Mouse (Mus musculus) liver, embryonic 14.5 days (tissue): ENCODE measurements at regions not wholly inside any gene's neighbourhood (a gene's known extent, or its start where the extent isn't known, plus 50 kb on each side); places are given as distances from the start of the nearest gene placed in this dataset.
A peak's percentile ranks its signal among the peaks of the same experiment; 100 is the strongest.

Experiments
- ATAC-seq: fragments of 200-750 bp; cut with Nextera tagmentation; 2 replicates; pipeline ENCODE4 v1.8.0; 2017; ENCODE audit warnings: moderate number of reproducible peaks, mild to moderate bottlenecking, moderate library complexity; ENCODE audit not compliant: insufficient read depth
- DNase-seq, 3 experiments: peaks; one replicate each; pipeline ENCODE4 v3.0.0-alpha.2; 2012 to 2013; ENCODE audit warnings: low read depth in 3 of 3, low spot score in 3 of 3
- H3K27ac ChIP-seq: fragments of 300-500 bp; sonication (generic); 2 replicates; pipeline ENCODE4 v1.5.1; 2014; ENCODE audit warnings: moderate library complexity, mild to moderate bottlenecking, control low read depth, inconsistent platforms
- H3K27me3 ChIP-seq: fragments of 300-500 bp; sonication (generic); 2 replicates; pipeline ENCODE4 v1.6.1; 2014; ENCODE audit warnings: mild to moderate bottlenecking, low read length, moderate library complexity; ENCODE audit not compliant: control insufficient read depth, insufficient read depth
- H3K36me3 ChIP-seq: fragments of 300-500 bp; sonication (generic); replicated peaks from 2 replicates; pipeline ENCODE4 v1.6.1; 2014; ENCODE audit warnings: low read depth; ENCODE audit not compliant: control insufficient read depth, insufficient read depth
- H3K4me1 ChIP-seq, 2 experiments: fragments of 200-500 bp in 1 of 2; fragments of 300-500 bp in 1 of 2; sonication (generic) in 1 of 2; replicated peaks; 2 replicates each; pipeline ENCODE4 v1.6.1; 2012 to 2014; ENCODE audit warnings: antibody characterized with exemption in 1 of 2, inconsistent platforms in 1 of 2, low read length in 1 of 2; ENCODE audit not compliant: control insufficient read depth in 2 of 2, insufficient read depth in 2 of 2
- H3K4me2 ChIP-seq: fragments of 300-500 bp; sonication (generic); 2 replicates; pipeline ENCODE4 v1.6.1; 2014; ENCODE audit warnings: low read depth, mild to moderate bottlenecking, control low read depth, moderate library complexity
- H3K4me3 ChIP-seq, 2 experiments: fragments of 200-500 bp in 1 of 2; fragments of 300-500 bp in 1 of 2; sonication (generic) in 1 of 2; 2 replicates each; pipeline ENCODE4 v1.5.1; 2012 to 2014; ENCODE audit warnings: low read depth in 2 of 2, low read length in 2 of 2, mild to moderate bottlenecking in 2 of 2, control low read depth in 1 of 2, inconsistent platforms in 1 of 2, moderate library complexity in 1 of 2; ENCODE audit not compliant: insufficient read depth in 1 of 2
- H3K9ac ChIP-seq: fragments of 300-500 bp; sonication (generic); replicated peaks from 2 replicates; pipeline ENCODE4 v1.6.1; 2014; ENCODE audit warnings: mild to moderate bottlenecking, control low read depth, moderate library complexity
- H3K9me3 ChIP-seq: fragments of 300-500 bp; sonication (generic); 2 replicates; pipeline ENCODE4 v1.6.1; 2016; ENCODE audit warnings: low read length, mixed read lengths; ENCODE audit not compliant: control insufficient read depth
- CTCF ChIP-seq: IDR thresholded peaks from 2 replicates; pipeline ENCODE4 v1.5.1; 2016; ENCODE audit warnings: antibody characterized with exemption, low read depth, control low read depth
- EP300 ChIP-seq: IDR thresholded peaks from 2 replicates; pipeline ENCODE4 v1.6.1; 2016; ENCODE audit warnings: antibody characterized with exemption, low read depth
- WGBS: fragments of 180-500 bp; shearing (Covaris S2); extraction: QIAGEN DNeasy Blood & Tissue Kit; methylation state at CpG from one replicate; pipeline ENCODE4 v1.1.7; 2014; ENCODE audit not compliant: insufficient replicate concordance; 5-methylcytosine and 5-hydroxymethylcytosine counted together

DNA sequence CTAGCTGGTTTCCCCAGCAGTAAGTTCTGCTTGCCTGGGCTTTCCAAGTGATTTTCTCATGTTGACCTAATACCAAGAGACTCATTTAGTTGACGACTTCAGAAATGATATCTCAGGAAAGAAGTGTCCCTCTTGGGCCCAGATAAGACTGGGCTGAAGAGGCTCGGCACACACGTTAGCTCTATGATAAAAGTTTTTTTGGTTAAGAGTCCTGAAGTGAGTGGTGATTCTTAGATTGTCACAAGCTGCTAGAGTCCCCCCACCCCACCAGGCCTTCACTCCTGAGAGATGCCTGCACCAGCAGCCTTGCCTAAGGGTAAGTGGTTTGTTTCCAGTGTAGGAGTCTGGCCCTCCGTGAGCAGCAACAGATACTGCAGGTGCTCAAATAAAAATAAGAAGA lies 169.4 kb downstream of the Maf start:
- Histone ChIP-seq H3K9me3 (no peaks in the 10 kb centered on the region), H3K4me1 (peaks cover 0 to 7% of the 10 kb centered on the region in 2 experiments; a peak in 1 of 4 replicates), H3K27ac (no peak overlapping the region), H3K27me3 (no peaks in the 10 kb centered on the region), H3K4me2 (no peak overlapping the region), H3K9ac (no peak overlapping the region), H3K36me3 (no peaks in the 10 kb centered on the region), H3K4me3 (no peak overlapping the region)
- no peak for DNase-seq
- ATAC-seq, result peak; percentile 55; the same call in 1 of the 2 replicates
- no peak for TF ChIP-seq EP300
- TF ChIP-seq CTCF, result no peak
- 11% methylated on average over 4 of the region's 4 CpGs for WGBS

DNA sequence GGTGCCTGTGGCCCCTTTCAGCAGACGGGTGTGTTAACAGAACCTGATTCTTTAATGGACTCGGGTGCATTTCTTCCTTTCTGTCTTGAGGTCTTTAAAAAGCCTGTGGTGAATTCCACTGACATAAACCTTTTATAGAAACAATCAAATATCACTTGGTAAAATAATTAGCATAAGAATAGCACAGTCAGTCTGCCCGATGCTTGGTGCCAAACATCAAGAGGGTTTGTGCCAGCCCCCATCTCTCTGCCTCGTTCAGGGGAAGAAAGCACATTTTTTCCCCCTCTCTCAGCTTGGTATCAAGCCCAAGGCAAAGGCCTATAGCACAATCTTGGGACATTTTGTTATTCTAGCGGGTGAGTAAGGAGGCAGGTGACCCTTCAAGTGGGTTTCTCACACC lies 169.8 kb downstream of the Maf start:
- Histone ChIP-seq H3K27me3 (no peaks in the 10 kb centered on the region), H3K36me3 (no peaks in the 10 kb centered on the region), H3K9ac (no peak overlapping the region), H3K4me3 (no peak overlapping the region), H3K27ac (no peak overlapping the region), H3K4me1 (peaks cover 0 to 7% of the 10 kb centered on the region in 2 experiments; a peak in 1 of 4 replicates), H3K9me3 (no peaks in the 10 kb centered on the region), H3K4me2 (no peak overlapping the region)
- DNase-seq (no peak), ATAC-seq (no peak)
- TF ChIP-seq EP300 (no peak), CTCF (no peak)
- 49% methylated on average over 5 of the region's 5 CpGs for WGBS

DNA sequence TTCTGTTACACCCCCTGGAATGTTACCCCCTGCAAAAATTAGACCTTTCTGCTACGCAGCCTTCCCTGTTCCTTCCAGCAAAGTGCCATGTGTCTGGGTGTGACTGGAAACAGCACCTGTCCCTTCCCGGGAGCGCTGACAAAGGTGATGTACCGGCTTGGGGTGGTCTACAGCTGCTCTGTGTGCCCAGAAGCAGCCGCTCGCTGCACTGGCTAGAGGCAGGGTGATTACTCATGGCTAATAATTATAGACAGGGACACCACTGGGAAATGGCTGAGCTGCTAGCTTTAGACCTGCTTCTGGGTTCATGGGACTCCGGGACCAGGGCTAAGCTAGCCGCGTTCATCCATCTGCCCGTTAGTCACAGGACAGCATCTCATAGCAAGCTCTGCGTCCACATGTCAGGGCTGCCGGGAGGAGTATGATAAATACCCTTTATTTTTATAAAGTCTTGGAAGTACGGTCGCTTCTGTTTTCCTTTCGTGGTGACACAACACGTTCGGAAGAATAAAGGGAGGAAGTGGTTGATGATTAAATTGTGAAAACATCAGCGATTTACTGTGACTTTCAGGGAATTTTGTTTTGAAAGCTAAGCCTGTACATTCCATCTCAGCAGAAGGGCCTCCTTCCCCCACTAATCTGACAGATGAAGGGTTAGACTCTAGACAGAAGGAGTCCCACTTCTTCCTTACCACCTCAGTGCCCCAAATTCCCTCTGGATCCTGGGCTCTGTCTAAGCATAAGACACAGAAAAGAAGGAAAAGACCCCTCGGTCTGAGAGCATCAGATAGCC lies 170.8 kb downstream of the Maf start:
- Histone ChIP-seq H3K9me3 (no peaks in the 10 kb centered on the region), H3K27me3 (no peaks in the 10 kb centered on the region), H3K4me1 (peaks cover 0 to 7% of the 10 kb centered on the region in 2 experiments; a peak in 1 of 4 replicates), H3K4me2 (no peak overlapping the region), H3K4me3 (no peak overlapping the region), H3K27ac (no peak overlapping the region), H3K36me3 (no peaks in the 10 kb centered on the region), H3K9ac (no peak overlapping the region)
- 40% methylated on average over 19 of the region's 19 CpGs for WGBS
- DNase-seq (no peak), ATAC-seq (no peak)
- TF ChIP-seq CTCF (no peak), EP300 (no peak)

DNA sequence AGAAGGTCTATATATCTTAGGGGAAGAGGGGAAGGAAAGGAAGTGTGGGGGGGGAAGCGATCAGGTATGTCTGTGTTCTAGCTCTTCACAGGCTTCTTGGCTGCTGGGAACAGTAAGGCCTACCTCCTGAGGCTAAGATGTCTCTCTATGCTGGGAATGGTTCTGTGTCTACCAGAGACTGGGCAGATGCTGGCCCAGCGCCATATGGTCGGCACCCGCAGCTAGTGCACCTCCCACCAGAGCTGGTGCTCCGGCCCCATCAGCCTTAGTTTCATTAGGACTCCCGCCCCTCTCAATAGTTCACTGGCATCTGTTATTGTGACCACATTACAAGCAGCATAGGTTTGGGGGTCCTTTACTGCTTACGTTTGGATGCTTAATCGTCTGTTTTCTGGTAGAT lies 171.6 kb downstream of the Maf start:
- ATAC-seq (no peak), DNase-seq (no peak)
- H3K4me2 ChIP-seq, result no peak overlapping the region
- no peaks in the 10 kb centered on the region for H3K9me3 ChIP-seq
- H3K36me3 ChIP-seq, result no peaks in the 10 kb centered on the region
- peaks cover 0 to 7% of the 10 kb centered on the region in 2 experiments; a peak in 1 of 4 replicates for H3K4me1 ChIP-seq
- WGBS, result 63% methylated on average over 8 of the region's 8 CpGs
- no peak overlapping the region for H3K4me3 ChIP-seq
- TF ChIP-seq EP300 (no peak), CTCF (no peak)
- no peaks in the 10 kb centered on the region for H3K27me3 ChIP-seq
- no peak overlapping the region for H3K9ac ChIP-seq
- no peak overlapping the region for H3K27ac ChIP-seq

DNA sequence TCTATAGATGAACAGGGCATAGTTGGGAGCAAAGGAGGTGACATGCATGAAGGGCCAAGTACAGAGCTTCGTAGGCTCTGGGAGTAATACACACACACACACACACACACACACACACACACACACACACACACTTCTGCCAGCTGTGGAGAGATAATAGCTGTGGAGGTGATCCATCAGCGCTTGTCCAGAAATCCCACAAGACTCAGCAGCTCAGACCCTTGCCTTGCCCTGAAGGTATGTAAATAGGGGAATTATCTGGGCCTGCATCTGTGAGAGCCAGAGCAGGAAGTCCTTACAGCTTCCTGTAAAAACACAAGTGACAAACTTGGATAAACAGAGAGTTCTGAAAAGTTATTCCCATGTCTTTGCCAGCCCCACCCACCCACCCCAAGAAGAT lies 173.6 kb downstream of the Maf start:
- Histone ChIP-seq H3K9ac (no peak overlapping the region), H3K9me3 (no peaks in the 10 kb centered on the region), H3K4me3 (no peak overlapping the region), H3K27ac (no peak overlapping the region), H3K27me3 (no peaks in the 10 kb centered on the region), H3K36me3 (no peaks in the 10 kb centered on the region), H3K4me1 (peaks cover 0 to 9% of the 10 kb centered on the region in 2 experiments; a peak in 1 of 4 replicates), H3K4me2 (no peak overlapping the region)
- WGBS, result 9% methylated on average over 2 of the region's 2 CpGs
- no peak for ATAC-seq
- TF ChIP-seq CTCF (no peak), EP300 (no peak)
- DNase-seq, result no peak
